Mouse (Mus musculus): Measurements from ENCODE around the gene Btbd9. TPM values are rescaled to one million over a fixed set of nuclear protein-coding genes. Genes with fewer than 3 reads are reported as not detected.

The Btbd9 gene
- polyA plus RNA-seq, 1 experiment, result 21.7 TPM

DNA sequence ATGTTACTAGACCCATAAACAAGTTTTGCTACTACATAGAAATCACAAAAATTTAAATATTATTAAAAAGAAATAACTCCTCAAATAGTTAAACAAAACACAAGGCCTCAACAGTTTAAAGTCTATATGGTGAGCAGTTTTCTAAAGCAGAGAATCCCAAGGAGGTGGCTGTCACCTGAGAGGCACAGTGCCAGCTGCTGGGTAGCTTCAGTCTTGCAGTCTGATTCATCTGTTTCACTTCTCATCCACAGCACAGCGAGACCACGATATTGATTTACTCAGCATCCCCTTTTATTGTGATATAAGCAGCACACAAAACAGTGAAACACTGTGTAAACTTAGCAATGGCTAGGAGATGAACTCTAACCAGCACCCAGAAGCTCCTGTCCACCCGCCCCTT lies 173.4 kb downstream of the Btbd9 start:
- TF ChIP-seq CTCF (IDR thresholded peaks at IDR 0.05; ENCODE audit: extremely low read depth, insufficient read depth, insufficient read length, insufficient replicate concordance) (no peak), POLR2A (IDR thresholded peaks at IDR 0.05; ENCODE audit: low read depth, low read length) (no peak)
- Histone ChIP-seq H3K4me3 (ENCODE audit: extremely low read depth, insufficient read depth, insufficient read length) (no peak overlapping the region), H3K4me1 (ENCODE audit: control insufficient read depth, insufficient read depth, insufficient read length) (no peaks in the 10 kb centered on the region), H3K27me3 (ENCODE audit: control insufficient read depth, insufficient read depth, low read length) (no peaks in the 10 kb centered on the region), H3K27ac (ENCODE audit: insufficient read depth, low read length) (no peak overlapping the region), H3K36me3 (ENCODE audit: control insufficient read depth, insufficient read depth, low read length) (no peaks in the 10 kb centered on the region)
- 94% methylated on average over 3 of the region's 3 CpGs for WGBS
- DNase-seq (ENCODE audit: low read depth in 1 of 2, low spot score in 2 of 2), result no peak

DNA sequence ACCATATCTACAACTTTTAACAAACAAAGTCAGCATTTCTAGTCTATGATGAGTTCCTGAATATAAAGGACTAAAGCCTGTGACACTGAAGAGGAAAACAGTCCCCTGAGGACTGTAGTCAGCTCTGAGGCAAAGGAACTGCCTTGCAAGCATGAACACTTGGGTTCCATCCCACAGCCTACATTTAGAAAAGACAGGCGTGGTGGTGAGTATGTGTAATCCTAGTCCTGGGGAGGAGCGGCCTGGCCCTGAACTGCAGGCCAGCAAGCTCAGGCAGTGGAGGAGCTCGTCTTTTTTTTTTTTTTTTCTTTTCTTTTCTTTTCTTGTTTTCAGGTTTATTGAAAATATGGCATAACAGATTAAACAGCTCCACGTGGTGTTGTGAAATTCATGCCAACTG lies 181.0 kb downstream of the Btbd9 start:
- Histone ChIP-seq H3K4me1 (ENCODE audit: control insufficient read depth, insufficient read depth, insufficient read length) (no peaks in the 10 kb centered on the region), H3K27me3 (ENCODE audit: control insufficient read depth, insufficient read depth, low read length) (no peaks in the 10 kb centered on the region), H3K36me3 (ENCODE audit: control insufficient read depth, insufficient read depth, low read length) (no peaks in the 10 kb centered on the region), H3K4me3 (ENCODE audit: extremely low read depth, insufficient read depth, insufficient read length) (no peak overlapping the region), H3K27ac (ENCODE audit: insufficient read depth, low read length) (no peak overlapping the region)
- DNase-seq (ENCODE audit: low read depth in 1 of 2, low spot score in 2 of 2), result no peak
- WGBS, result 85% methylated on average over 4 of the region's 4 CpGs
- no peak for TF ChIP-seq POLR2A (IDR thresholded peaks at IDR 0.05; ENCODE audit: low read depth, low read length)
- no peak for TF ChIP-seq CTCF (IDR thresholded peaks at IDR 0.05; ENCODE audit: extremely low read depth, insufficient read depth, insufficient read length, insufficient replicate concordance)

DNA sequence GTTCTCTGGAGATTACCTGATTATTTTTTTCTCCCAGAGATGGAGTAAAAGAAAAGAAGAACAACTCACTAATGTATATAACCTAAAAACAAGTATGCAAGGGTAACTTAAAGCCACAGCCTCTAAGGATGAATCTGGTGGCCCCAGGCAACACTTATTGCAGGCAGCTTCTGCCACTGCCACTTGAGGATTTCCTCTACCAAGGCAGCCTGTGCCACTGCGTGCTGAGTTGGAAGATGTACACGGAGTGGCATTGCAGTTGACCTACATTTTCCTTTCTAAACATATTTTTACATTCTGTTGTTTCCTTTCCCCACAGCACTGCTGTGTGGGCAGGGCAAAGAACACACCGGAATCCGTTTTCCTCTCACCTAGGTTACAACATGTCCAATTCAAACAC lies 184.3 kb downstream of the Btbd9 start:
- no peaks in the 10 kb centered on the region for H3K4me1 ChIP-seq (ENCODE audit: control insufficient read depth, insufficient read depth, insufficient read length)
- no peaks in the 10 kb centered on the region for H3K36me3 ChIP-seq (ENCODE audit: control insufficient read depth, insufficient read depth, low read length)
- WGBS, result 91% methylated on average over 4 of the region's 4 CpGs
- no peak for DNase-seq (ENCODE audit: low read depth in 1 of 2, low spot score in 2 of 2)
- H3K27me3 ChIP-seq (ENCODE audit: control insufficient read depth, insufficient read depth, low read length), result no peaks in the 10 kb centered on the region
- TF ChIP-seq POLR2A (IDR thresholded peaks at IDR 0.05; ENCODE audit: low read depth, low read length) (no peak), CTCF (IDR thresholded peaks at IDR 0.05; ENCODE audit: extremely low read depth, insufficient read depth, insufficient read length, insufficient replicate concordance) (no peak)
- no peak overlapping the region for H3K27ac ChIP-seq (ENCODE audit: insufficient read depth, low read length)
- H3K4me3 ChIP-seq (ENCODE audit: extremely low read depth, insufficient read depth, insufficient read length), result no peak overlapping the region

DNA sequence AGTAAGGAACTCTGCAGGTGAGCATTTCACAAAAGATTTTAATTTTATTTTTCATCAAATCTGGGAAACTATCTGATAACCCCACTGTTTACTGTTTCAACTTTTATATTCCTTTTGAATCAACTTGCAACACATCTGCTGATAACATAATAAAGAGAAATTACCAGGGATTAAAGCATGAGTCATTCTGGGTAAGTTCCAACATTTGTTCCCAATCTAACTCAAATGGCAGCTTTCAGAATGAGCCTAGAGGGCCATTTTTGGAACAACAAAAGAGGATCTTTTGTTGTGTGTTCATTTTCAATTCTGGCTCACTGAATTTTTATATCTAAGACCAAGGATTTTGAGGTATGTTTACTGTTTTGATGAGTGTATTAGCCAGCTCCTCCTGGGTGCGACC lies 185.1 kb downstream of the Btbd9 start:
- no peaks in the 10 kb centered on the region for H3K36me3 ChIP-seq (ENCODE audit: control insufficient read depth, insufficient read depth, low read length)
- H3K4me3 ChIP-seq (ENCODE audit: extremely low read depth, insufficient read depth, insufficient read length), result no peak overlapping the region
- TF ChIP-seq CTCF (IDR thresholded peaks at IDR 0.05; ENCODE audit: extremely low read depth, insufficient read depth, insufficient read length, insufficient replicate concordance) (no peak), POLR2A (IDR thresholded peaks at IDR 0.05; ENCODE audit: low read depth, low read length) (no peak)
- no peaks in the 10 kb centered on the region for H3K27me3 ChIP-seq (ENCODE audit: control insufficient read depth, insufficient read depth, low read length)
- no peak for DNase-seq (ENCODE audit: low read depth in 1 of 2, low spot score in 2 of 2)
- H3K4me1 ChIP-seq (ENCODE audit: control insufficient read depth, insufficient read depth, insufficient read length), result no peaks in the 10 kb centered on the region
- WGBS, result 98% methylated on average over 1 of the region's 1 CpGs
- H3K27ac ChIP-seq (ENCODE audit: insufficient read depth, low read length), result no peak overlapping the region

- no peak overlapping the region for H3K27ac ChIP-seq (ENCODE audit: insufficient read depth, low read length)
- DNase-seq (ENCODE audit: low read depth in 1 of 2, low spot score in 2 of 2), result no peak
- no peak for TF ChIP-seq POLR2A (IDR thresholded peaks at IDR 0.05; ENCODE audit: low read depth, low read length)
- no peak for TF ChIP-seq CTCF (IDR thresholded peaks at IDR 0.05; ENCODE audit: extremely low read depth, insufficient read depth, insufficient read length, insufficient replicate concordance)
- H3K4me1 ChIP-seq (ENCODE audit: control insufficient read depth, insufficient read depth, insufficient read length), result no peaks in the 10 kb centered on the region
- no peaks in the 10 kb centered on the region for H3K27me3 ChIP-seq (ENCODE audit: control insufficient read depth, insufficient read depth, low read length)
- no peak overlapping the region for H3K4me3 ChIP-seq (ENCODE audit: extremely low read depth, insufficient read depth, insufficient read length)
- no peaks in the 10 kb centered on the region for H3K36me3 ChIP-seq (ENCODE audit: control insufficient read depth, insufficient read depth, low read length)
Observed at GRCm38 (mm10) chr17:30389686-30390085, 186.6 kb downstream of the Btbd9 start.

GRCm38 (mm10) chr17:30388817-30389216 lies 187.5 kb downstream of the Btbd9 start:
- H3K36me3 ChIP-seq (ENCODE audit: control insufficient read depth, insufficient read depth, low read length), result no peaks in the 10 kb centered on the region
- no peak for TF ChIP-seq POLR2A (IDR thresholded peaks at IDR 0.05; ENCODE audit: low read depth, low read length)
- TF ChIP-seq CTCF (IDR thresholded peaks at IDR 0.05; ENCODE audit: extremely low read depth, insufficient read depth, insufficient read length, insufficient replicate concordance), result no peak
- DNase-seq (ENCODE audit: low read depth in 1 of 2, low spot score in 2 of 2), result no peak
- H3K27me3 ChIP-seq (ENCODE audit: control insufficient read depth, insufficient read depth, low read length), result no peaks in the 10 kb centered on the region
- H3K4me1 ChIP-seq (ENCODE audit: control insufficient read depth, insufficient read depth, insufficient read length), result no peaks in the 10 kb centered on the region
- no peak overlapping the region for H3K4me3 ChIP-seq (ENCODE audit: extremely low read depth, insufficient read depth, insufficient read length)
- no peak overlapping the region for H3K27ac ChIP-seq (ENCODE audit: insufficient read depth, low read length)
- 89% methylated on average over 4 of the region's 4 CpGs for WGBS

DNA sequence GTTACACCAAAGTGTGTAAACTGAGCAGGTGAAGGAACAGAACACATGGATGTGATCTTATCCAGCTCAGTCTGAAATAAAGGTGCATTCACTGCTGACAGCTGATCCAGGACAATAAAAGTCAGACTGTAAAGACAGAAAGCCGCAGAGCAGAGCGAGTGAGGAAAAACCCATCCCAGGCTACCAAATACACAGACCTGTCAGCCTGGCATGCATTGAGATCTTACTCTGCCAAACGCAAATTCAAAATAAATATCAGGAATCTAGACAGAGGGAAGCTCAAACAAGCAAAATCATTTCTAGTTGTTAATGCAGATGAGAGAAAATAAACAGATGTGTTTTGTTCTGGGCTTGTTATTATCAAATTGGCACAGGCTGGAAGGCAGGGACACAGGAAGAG lies 187.9 kb downstream of the Btbd9 start:
- no peaks in the 10 kb centered on the region for H3K4me1 ChIP-seq (ENCODE audit: control insufficient read depth, insufficient read depth, insufficient read length)
- no peak overlapping the region for H3K27ac ChIP-seq (ENCODE audit: insufficient read depth, low read length)
- WGBS, result 97% methylated on average over 3 of the region's 3 CpGs
- no peak for DNase-seq (ENCODE audit: low read depth in 1 of 2, low spot score in 2 of 2)
- no peak overlapping the region for H3K4me3 ChIP-seq (ENCODE audit: extremely low read depth, insufficient read depth, insufficient read length)
- TF ChIP-seq POLR2A (IDR thresholded peaks at IDR 0.05; ENCODE audit: low read depth, low read length) (no peak), CTCF (IDR thresholded peaks at IDR 0.05; ENCODE audit: extremely low read depth, insufficient read depth, insufficient read length, insufficient replicate concordance) (no peak)
- H3K27me3 ChIP-seq (ENCODE audit: control insufficient read depth, insufficient read depth, low read length), result no peaks in the 10 kb centered on the region
- H3K36me3 ChIP-seq (ENCODE audit: control insufficient read depth, insufficient read depth, low read length), result no peaks in the 10 kb centered on the region
